Mouse (Mus musculus) testis, postnatal 14 days (tissue): Measurements from ENCODE around the gene Pax1.

Source experiments
- DNase-seq: peaks from one replicate; pipeline ENCODE4 v3.0.0; 2021; ENCODE audit warnings: low spot score

The Pax1 gene

DNA sequence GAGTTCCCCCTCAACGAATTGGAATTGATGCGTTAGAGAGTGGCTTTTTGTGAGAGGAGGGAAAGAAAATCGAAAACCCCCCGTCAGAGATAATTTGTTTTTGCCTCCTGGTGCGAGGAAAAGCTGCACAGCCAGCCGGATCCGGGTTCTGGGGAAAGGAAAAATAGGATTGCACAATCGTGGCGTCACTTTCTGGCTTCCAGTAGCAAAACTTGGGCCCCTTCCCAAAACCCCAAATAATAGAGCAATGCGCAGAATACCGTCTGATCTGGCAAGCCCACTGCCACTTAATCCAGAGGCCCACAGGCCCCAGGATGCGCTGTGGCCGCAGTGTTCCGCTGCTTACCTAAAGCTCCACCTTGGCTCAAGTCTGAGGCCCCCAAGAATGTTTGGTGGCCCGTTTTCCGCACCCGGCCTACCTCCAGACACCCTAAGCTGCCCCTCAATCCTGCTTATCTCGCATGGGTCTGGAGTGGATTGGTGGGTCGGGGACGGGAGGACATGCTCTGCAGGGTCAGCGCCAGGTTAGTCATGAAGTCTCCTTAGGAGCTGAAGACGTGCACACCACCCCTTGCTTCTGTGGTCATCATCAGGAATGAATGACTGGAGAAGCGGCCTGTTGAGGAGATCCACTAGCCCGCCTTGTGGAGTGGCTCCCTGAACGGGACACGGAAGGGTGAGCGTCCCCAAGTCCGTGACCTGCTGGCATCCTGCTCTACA, 11.4 kb downstream of the Pax1 start:
- DNase-seq: no peak

DNA sequence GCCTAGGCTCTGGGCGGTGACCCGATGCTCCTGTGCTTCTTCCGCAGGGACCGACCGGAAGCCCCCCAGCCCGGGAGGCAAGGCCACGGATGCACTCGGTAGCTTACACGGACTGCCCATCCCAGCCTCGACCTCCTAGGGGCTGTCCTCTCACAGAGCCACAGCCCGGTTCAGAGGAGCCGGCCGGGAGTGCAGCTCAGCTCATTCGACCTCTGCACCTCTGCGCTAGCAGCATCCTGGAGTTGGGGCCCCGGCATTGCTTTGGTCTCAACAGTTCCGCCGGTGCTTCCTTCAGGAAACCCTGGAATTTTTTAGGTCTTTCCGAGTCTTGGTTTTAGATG, 11.9 kb downstream of the Pax1 start:
- DNase-seq: no peak

DNA sequence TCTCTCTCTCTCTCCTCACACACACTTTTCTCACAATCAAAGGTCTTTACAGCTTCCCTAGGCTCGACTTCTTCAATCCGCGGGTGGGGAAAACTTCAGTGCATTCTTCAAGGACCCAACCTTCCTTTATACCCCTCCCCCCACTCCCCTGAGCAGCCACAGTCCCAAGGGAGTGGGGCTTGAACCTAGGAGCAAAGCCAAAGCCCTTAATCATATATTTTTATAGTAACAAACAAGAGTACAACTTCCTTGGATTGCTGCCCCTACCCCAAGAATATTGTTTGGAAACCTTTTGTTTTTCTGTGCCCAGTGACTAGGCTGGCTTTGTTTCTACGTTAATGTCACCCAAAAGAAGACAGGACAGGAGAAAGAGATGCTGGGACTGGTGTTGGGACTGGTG, 12.5 kb downstream of the Pax1 start:
- DNase-seq: no peak

DNA sequence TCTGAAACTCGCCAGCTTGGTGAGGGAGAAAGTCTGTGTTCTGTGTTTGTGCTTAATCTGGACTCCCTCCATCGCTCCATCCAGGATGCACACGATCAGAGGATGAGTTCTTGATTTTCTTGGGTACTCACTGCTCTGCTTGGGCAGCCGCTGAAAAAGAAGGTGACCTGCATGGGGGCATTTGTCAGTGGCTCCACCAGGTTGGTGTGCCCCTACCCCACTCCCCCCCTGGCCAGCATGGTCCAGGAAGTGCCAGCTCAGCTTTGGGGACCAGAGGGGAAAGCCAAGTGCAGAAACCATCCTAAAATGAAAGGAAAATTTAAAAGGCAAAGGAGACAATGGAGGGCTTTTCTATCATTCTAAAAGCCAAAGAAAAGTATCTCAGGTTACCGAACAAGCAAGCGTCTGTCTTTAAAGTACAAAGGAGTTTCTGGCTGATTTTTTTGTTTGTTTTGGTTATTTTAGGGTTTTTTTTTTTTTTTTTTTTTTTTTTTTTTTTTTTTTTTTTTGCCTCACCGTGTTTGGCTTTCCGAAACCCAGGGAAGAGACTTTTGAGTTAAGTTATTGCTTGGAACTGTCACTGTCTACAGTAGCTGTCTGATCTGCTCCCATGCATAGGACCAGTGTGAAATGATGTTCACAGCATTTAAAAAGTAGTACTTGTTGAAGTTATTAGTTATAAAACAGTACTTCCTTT, 13.4 kb downstream of the Pax1 start:
- DNase-seq: no peak

DNA sequence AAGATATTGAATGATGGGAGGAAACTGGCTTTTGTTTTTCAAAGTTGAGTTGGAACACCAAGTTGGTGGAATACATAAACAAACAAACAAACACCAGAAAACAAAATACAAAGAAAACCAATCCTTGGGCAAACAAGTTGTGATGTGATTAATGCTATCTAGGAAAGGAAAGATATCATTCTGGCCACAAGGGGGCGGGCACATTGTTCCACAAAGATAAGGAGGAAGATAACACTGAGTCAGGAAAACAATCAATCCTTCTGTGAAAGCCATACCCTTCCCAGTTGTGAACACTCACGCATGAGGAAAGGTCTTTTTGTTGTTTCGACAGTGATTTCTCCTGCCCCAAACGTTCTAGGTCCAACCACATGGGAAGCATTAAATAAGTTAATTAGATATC, 17.2 kb downstream of the Pax1 start:
- DNase-seq: no peak

DNA sequence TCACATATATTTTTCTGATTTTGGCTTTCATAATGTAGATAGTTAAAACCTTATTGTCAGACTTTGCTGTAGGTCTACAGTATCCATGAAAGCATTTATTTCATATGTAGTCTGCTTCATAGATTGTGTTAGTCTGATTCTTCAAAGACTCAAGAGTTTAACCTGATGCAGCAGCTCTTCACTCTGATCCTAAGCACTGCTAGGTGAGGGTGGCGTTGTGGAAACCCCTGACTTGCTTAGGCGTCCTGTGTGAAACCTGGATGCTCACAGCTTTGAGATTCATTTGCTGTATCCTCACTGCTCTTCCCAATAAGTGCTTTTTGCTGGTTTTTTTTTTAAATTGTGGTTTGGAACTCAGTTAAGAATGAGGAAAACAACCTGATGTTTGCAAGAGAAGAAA, 21.6 kb downstream of the Pax1 start:
- no peak for DNase-seq

DNA sequence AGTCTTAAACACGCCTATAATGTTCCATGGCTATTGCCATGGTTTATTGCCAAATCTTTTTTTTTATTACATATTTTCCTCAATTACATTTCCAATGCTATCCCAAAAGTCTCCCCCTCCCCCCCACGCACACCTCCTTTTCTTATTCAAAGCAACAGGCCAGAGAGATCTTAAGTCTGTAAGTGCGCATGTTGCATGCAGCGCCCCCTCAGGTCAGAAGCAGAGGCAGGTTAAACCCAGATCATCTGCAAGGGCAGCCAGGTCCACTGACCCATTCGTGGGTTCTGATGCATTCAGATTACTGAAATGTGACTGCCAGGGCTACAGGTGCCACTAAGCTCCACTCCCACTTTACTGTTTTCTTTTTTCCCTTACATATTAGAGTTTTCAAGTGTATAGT, 25.2 kb downstream of the Pax1 start:
- no peak for DNase-seq

DNA sequence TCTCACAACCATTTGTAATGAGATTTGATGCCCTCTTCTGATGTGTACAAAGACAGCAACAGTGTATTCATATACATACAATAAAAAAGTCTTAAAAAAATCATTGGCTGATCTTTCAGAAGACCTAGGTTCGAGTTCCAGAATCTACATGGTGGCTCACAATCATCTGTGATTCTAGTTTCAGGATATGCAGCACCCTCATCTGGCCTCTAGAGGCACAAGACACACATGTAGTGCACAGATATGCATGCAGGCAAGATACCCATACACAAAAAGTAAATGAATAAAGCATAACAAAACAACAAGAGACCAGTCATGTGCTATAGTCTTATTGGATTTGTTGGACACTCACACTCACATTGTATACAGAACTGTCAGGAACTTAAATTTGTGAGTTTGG, 47.6 kb downstream of the Pax1 start:
- DNase-seq: no peak

DNA sequence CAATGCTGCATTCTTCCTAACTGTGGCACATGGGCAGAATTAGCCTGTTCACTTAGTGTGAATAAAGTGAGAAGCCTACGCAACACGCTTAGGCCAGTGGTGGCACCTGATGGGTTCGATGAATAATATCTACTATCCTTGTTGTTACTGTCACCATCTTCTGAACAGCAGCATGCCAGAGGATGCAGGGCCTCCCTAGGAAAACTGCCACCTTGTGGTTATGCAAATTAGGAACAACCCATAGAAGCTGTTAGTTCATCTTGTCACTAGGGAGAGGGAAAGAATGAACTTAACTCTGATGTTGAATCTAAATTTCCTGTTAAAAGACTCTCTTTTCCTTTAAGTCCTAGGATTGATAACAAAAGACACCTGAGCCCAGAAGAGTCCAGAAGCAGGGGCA, 53.3 kb downstream of the Pax1 start:
- DNase-seq: no peak

DNA sequence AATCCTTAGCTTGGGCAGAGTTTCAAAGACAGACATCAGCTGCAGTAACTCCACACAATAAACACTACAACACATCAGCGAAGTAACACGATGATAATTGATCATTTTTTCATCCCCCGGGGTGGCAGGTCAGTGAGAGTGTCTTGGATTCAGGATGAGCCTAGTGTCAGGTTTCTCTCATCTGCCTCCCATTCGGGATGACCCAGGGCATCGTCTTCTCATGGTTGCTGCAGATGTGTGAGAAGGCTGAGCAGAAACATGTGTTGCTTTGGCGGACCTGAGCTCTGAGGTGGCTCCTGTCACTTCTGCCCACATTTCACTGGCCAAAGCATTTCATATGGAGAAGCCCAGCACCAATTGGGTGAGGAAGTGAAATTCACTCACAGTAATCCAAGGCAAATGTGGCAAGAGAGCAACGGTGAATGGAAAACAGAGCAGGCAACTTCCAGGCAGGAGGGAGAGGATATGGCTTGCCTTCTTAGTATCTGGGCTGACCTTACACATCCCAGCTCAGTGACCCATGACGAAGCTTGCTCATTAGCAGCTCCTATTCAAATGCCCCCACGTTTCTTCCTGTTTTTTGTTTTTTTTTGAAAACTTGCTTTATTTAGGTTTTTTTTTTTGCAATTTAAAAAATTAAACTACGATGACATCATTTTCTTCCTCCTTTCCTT, 63.0 kb downstream of the Pax1 start:
- DNase-seq: no peak

DNA sequence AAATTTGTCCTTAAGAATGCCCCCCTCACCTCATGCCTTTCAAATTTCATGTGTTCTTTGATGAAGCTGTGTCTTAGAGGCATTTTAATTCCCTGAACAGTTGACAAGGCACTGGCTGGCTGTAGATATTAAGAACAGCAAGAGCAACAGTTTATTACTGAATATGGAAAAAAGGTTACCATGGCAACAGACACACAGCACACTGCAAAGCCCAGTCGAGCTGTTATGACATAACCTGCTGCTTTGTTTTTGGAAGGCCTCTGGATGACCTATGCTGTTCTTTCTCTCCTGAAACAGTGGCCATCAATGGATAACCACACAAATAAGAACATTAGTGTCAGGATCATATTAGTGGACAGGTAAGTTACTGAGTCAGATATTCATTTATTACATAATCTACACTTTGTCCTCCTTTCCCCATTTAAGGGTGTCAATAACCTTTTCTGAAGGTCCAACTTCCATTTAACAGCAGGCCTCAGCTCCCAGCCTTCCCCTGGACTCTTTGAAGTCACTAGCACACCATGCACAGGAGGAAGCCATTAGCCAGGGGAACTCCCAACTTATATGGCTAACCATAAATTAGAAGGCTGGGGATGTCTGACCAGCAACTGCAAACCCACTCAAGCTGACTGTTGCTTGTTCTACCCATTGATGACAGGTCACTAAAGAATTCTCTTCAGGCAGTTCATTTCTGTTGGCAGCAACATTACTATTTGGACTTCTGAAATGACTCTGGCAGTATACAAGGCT, 68.1 kb downstream of the Pax1 start:
- no peak for DNase-seq

DNA sequence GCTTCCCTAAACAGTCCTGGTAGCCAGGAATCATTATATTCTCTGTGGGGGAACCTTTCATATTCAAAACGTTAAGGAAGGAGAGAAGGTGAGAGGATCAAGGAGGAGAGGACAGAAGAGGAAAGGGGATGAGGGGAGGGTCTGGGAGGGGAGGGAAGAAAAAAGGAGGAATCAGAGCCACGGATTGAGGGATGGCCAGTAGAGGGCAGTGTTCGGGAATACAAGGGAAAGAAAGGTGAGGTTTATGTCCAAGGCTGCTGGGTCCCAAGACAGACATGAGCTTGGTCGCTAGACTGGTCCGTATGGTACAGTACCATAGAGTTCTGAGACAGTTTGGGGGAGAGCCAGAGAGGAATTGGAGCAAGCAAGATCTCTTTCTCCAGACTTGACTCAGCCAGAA, 71.4 kb downstream of the Pax1 start:
- DNase-seq: peak; percentile 8
